ENCODE assay signal across 16 mouse cellular contexts in genomic region chr5:76957954-76958353, GRCm38 (mm10). TPM values are rescaled to one million over a fixed set of nuclear protein-coding genes. Genes with fewer than 3 reads are reported as not detected.
DNase-seq lines count a peak whose midpoint lies in the region; ATAC-seq and TF ChIP-seq lines count a peak whose summit lies in the region.
"Had no signal": no experiment of that assay in that cellular context is flagged by ENCODE, and none has a peak within 500 bp of the region (broad histone marks: within the 10 kb centered on the region; RNA-seq: fewer than 3 reads in every experiment).

No protein-coding gene starts in this region.

- no peaks in the 10 kb centered on the region for H3K27me3 ChIP-seq in embryonic facial prominence, embryonic 11.5 days (ENCODE audit: control insufficient read depth, insufficient read depth, low read length)
- no peaks in the 10 kb centered on the region for H3K27me3 ChIP-seq in embryonic facial prominence, embryonic 10.5 days (replicated peaks; ENCODE audit: low read depth, poor library complexity, severe bottlenecking)
- H3K27me3 ChIP-seq in liver, embryonic 14.5 days (ENCODE audit: control insufficient read depth, insufficient read depth, low read length), result no peaks in the 10 kb centered on the region
- H3K27me3 ChIP-seq: midbrain, embryonic 12.5 days had no signal

- H3K27ac ChIP-seq in embryonic facial prominence, embryonic 11.5 days (replicated peaks; ENCODE audit: low read depth, low read length), result no peak overlapping the region
- no peak overlapping the region for H3K27ac ChIP-seq in embryonic facial prominence, embryonic 10.5 days (replicated peaks)
- H3K27ac ChIP-seq in liver, embryonic 14.5 days, result no peak overlapping the region
- H3K27ac ChIP-seq: midbrain, embryonic 12.5 days had no signal

- H3K4me2 ChIP-seq in embryonic facial prominence, embryonic 11.5 days (ENCODE audit: low read depth, low read length), result no peak overlapping the region
- H3K4me2 ChIP-seq in liver, embryonic 14.5 days (ENCODE audit: low read depth), result no peak overlapping the region
- H3K4me2 ChIP-seq: midbrain, embryonic 12.5 days had no signal

- ATAC-seq in embryonic facial prominence, embryonic 11.5 days (replicated peaks; ENCODE audit: insufficient number of reproducible peaks, low FRiP score, low TSS enrichment, low read depth), result no peak
- ATAC-seq in liver, embryonic 14.5 days (ENCODE audit: insufficient read depth), result no peak
- ATAC-seq in monocyte, adult 5-6 weeks (replicated peaks; ENCODE audit: insufficient number of reproducible peaks, low FRiP score, low TSS enrichment, poor library complexity, severe bottlenecking), result peak; percentile 66; the same call in 1 of the 2 replicates

- DNase-seq in embryonic facial prominence, embryonic 11.5 days (ENCODE audit: low spot score), result peak; percentile 22
- no peak for DNase-seq in embryonic facial prominence, embryonic 10.5 days (ENCODE audit: low spot score)
- no peak for DNase-seq in liver, embryonic 14.5 days (ENCODE audit: low read depth in 3 of 3, low spot score in 3 of 3)
- DNase-seq in liver (no peak), R1 (ENCODE audit: low read depth, low spot score) (peak; percentile 83)
- DNase-seq in right cerebral cortex, postnatal 14 days, result no peak
- no peak for DNase-seq in urinary bladder, postnatal 14 days (ENCODE audit: low spot score)
- DNase-seq: adrenal gland, adult 2 months; cerebellum, adult 11 months; heart, postnatal 10 days; kidney, adult 11 months had no signal

- TF ChIP-seq CTCF in liver, embryonic 14.5 days (IDR thresholded peaks at IDR 0.05; ENCODE audit: low read depth), result peak; percentile 27; the same call in 1 of the 2 replicates

- H3K4me3 ChIP-seq in embryonic facial prominence, embryonic 11.5 days (ENCODE audit: low read depth, low read length), result no peak overlapping the region
- H3K4me3 ChIP-seq in embryonic facial prominence, embryonic 10.5 days, result no peak overlapping the region
- no peak overlapping the region for H3K4me3 ChIP-seq in liver, embryonic 14.5 days (ENCODE audit: insufficient read depth in 1 of 2, low read depth in 2 of 2, low read length in 2 of 2)
- H3K4me3 ChIP-seq: midbrain, embryonic 12.5 days had no signal

- H3K9me3 ChIP-seq in embryonic facial prominence, embryonic 11.5 days (replicated peaks; ENCODE audit: control insufficient read depth, low read length), result no peaks in the 10 kb centered on the region
- H3K9me3 ChIP-seq in embryonic facial prominence, embryonic 10.5 days, result no peaks in the 10 kb centered on the region
- no peaks in the 10 kb centered on the region for H3K9me3 ChIP-seq in liver, embryonic 14.5 days (ENCODE audit: control insufficient read depth, low read length)
- H3K9me3 ChIP-seq: midbrain, embryonic 12.5 days had no signal

- no peak overlapping the region for H3K9ac ChIP-seq in embryonic facial prominence, embryonic 11.5 days (replicated peaks; ENCODE audit: low read length)
- no peak overlapping the region for H3K9ac ChIP-seq in liver, embryonic 14.5 days (replicated peaks)
- H3K9ac ChIP-seq: midbrain, embryonic 12.5 days had no signal

- peaks cover 6% of the 10 kb centered on the region for H3K36me3 ChIP-seq in embryonic facial prominence, embryonic 11.5 days (replicated peaks; ENCODE audit: control insufficient read depth, insufficient read depth, low read depth, low read length)
- H3K36me3 ChIP-seq in embryonic facial prominence, embryonic 10.5 days (replicated peaks), result peaks cover 96% of the 10 kb centered on the region
- peaks cover 76% of the 10 kb centered on the region for H3K36me3 ChIP-seq in liver, embryonic 14.5 days (replicated peaks; ENCODE audit: control insufficient read depth, insufficient read depth, low read depth)

- TF ChIP-seq EP300 in liver, embryonic 14.5 days (IDR thresholded peaks at IDR 0.05; ENCODE audit: low read depth), result no peak

- H3K4me1 ChIP-seq in embryonic facial prominence, embryonic 11.5 days (ENCODE audit: control insufficient read depth, insufficient read depth, low read length), result no peaks in the 10 kb centered on the region; the same call in 1 of the 2 replicates
- peaks cover 20% of the 10 kb centered on the region for H3K4me1 ChIP-seq in embryonic facial prominence, embryonic 10.5 days
- peaks cover 5 to 16% of the 10 kb centered on the region in 2 experiments; a peak in 3 of 4 replicates for H3K4me1 ChIP-seq in liver, embryonic 14.5 days (replicated peaks; ENCODE audit: control insufficient read depth in 2 of 2, insufficient read depth in 2 of 2, low read length in 1 of 2)

- 96% methylated on average over 1 of the region's 1 CpGs for WGBS in embryonic facial prominence, embryonic 11.5 days
- 95% methylated on average over 1 of the region's 1 CpGs for WGBS in embryonic facial prominence, embryonic 10.5 days
- 90% methylated on average over 1 of the region's 1 CpGs for WGBS in liver, embryonic 14.5 days (ENCODE audit: insufficient replicate concordance)

RNA-seq across cellular contexts. Expression of gene Ppat, which starts 6.6 kb away (rescaled TPM):
- polyA plus RNA-seq in embryonic facial prominence, embryonic 11.5 days (2014; fragmentation: Nextera tagmentation; extraction: Ambion mirVana), result 41.9 and 49.6 TPM in 2 replicates
- 53.0 and 56.5 TPM in 2 replicates for polyA plus RNA-seq in embryonic facial prominence, embryonic 10.5 days (2016; fragmentation: Nextera tagmentation; extraction: Ambion mirVana)
- polyA plus RNA-seq in liver, embryonic 14.5 days (2012; rRNA removed), result 9.7 and 15.3 TPM in 2 replicates
- polyA plus RNA-seq in liver, embryonic 14.5 days (2014; fragmentation: Nextera tagmentation; extraction: Ambion mirVana), result 29.2 and 32.6 TPM in 2 replicates
- 18.7 to 32.1 TPM (median 29.8 TPM) in 3 replicates for total RNA-seq in monocyte, adult 5-6 weeks (2017)

RNA-seq across cellular contexts. Expression of gene Paics, which starts 6.8 kb away (rescaled TPM):
- polyA plus RNA-seq in embryonic facial prominence, embryonic 11.5 days (2014; fragmentation: Nextera tagmentation; extraction: Ambion mirVana), result 455 and 466 TPM in 2 replicates
- polyA plus RNA-seq in embryonic facial prominence, embryonic 10.5 days (2016; fragmentation: Nextera tagmentation; extraction: Ambion mirVana), result 469 and 495 TPM in 2 replicates
- polyA plus RNA-seq in liver, embryonic 14.5 days (2012; rRNA removed), result 51.6 and 78.7 TPM in 2 replicates
- polyA plus RNA-seq in liver, embryonic 14.5 days (2014; fragmentation: Nextera tagmentation; extraction: Ambion mirVana), result 172 and 185 TPM in 2 replicates
- total RNA-seq in monocyte, adult 5-6 weeks (2017), result 99.4 to 104 TPM (median 104 TPM) in 3 replicates

RNA-seq across cellular contexts. Expression of gene Srp72, which starts 16.5 kb away (rescaled TPM):
- polyA plus RNA-seq in embryonic facial prominence, embryonic 11.5 days (2014; fragmentation: Nextera tagmentation; extraction: Ambion mirVana), result 87.4 and 89.5 TPM in 2 replicates
- polyA plus RNA-seq in embryonic facial prominence, embryonic 10.5 days (2016; fragmentation: Nextera tagmentation; extraction: Ambion mirVana), result 79.4 and 81.3 TPM in 2 replicates
- polyA plus RNA-seq in liver, embryonic 14.5 days (2012; rRNA removed), result 23.7 and 32.3 TPM in 2 replicates
- polyA plus RNA-seq in liver, embryonic 14.5 days (2014; fragmentation: Nextera tagmentation; extraction: Ambion mirVana), result 44.8 and 45.5 TPM in 2 replicates
- 88.8 to 168 TPM (median 138 TPM) in 3 replicates for total RNA-seq in monocyte, adult 5-6 weeks (2017)

RNA-seq across cellular contexts. Expression of gene Arl9, which starts 45.9 kb away (rescaled TPM):
- polyA plus RNA-seq in embryonic facial prominence, embryonic 11.5 days (2014; fragmentation: Nextera tagmentation; extraction: Ambion mirVana), result not detected in 2 replicates
- polyA plus RNA-seq in embryonic facial prominence, embryonic 10.5 days (2016; fragmentation: Nextera tagmentation; extraction: Ambion mirVana), result 0.31 TPM in 1 of 2 replicates, not detected in the other
- polyA plus RNA-seq in liver, embryonic 14.5 days (2012; rRNA removed), result 0.38 and 0.40 TPM in 2 replicates
- polyA plus RNA-seq in liver, embryonic 14.5 days (2014; fragmentation: Nextera tagmentation; extraction: Ambion mirVana), result not detected in 2 replicates
- not detected in 3 replicates for total RNA-seq in monocyte, adult 5-6 weeks (2017)
- total RNA-seq: adrenal gland, adult 2 months; gastrocnemius, adult 18-20 months; heart, postnatal 10 days had no signal
- polyA plus RNA-seq: adrenal gland, adult 2 months; C2C12; midbrain, embryonic 12.5 days; small intestine, adult 2 months had no signal

RNA-seq across cellular contexts. Expression of gene Aasdh, which starts 52.6 kb away (rescaled TPM):
- 17.5 and 18.5 TPM in 2 replicates for polyA plus RNA-seq in embryonic facial prominence, embryonic 11.5 days (2014; fragmentation: Nextera tagmentation; extraction: Ambion mirVana)
- polyA plus RNA-seq in embryonic facial prominence, embryonic 10.5 days (2016; fragmentation: Nextera tagmentation; extraction: Ambion mirVana), result 23.2 and 26.2 TPM in 2 replicates
- polyA plus RNA-seq in liver, embryonic 14.5 days (2012; rRNA removed), result 4.4 and 6.7 TPM in 2 replicates
- 5.2 and 5.3 TPM in 2 replicates for polyA plus RNA-seq in liver, embryonic 14.5 days (2014; fragmentation: Nextera tagmentation; extraction: Ambion mirVana)
- total RNA-seq in monocyte, adult 5-6 weeks (2017), result 24.6 to 38.8 TPM (median 37.2 TPM) in 3 replicates

Comparison
In these comparisons a context has a peak if more than half of its experiments do, and no peak if none do; other contexts are left out.
1. DNase-seq: peak in embryonic facial prominence, embryonic 11.5 days (single experiment) and R1 (single experiment); none in embryonic facial prominence, embryonic 10.5 days (single experiment), liver, embryonic 14.5 days (0 of 3), liver (single experiment), right cerebral cortex, postnatal 14 days (single experiment) and urinary bladder, postnatal 14 days (single experiment).